Mouse (Mus musculus) cerebellum, adult 11 months (tissue): Measurements from ENCODE around the gene Gm47283.
A peak's percentile ranks its signal among the peaks of the same experiment; 100 is the strongest.
"Not testable (repeated sequence)": the region's sequence is repeated elsewhere in the genome, so short reads cannot be mapped to it uniquely, and the experiment has no call there.

Experiments used
- DNase-seq: peaks from one replicate; pipeline ENCODE4 v3.0.0; 2022

Gm47283 gene

DNA sequence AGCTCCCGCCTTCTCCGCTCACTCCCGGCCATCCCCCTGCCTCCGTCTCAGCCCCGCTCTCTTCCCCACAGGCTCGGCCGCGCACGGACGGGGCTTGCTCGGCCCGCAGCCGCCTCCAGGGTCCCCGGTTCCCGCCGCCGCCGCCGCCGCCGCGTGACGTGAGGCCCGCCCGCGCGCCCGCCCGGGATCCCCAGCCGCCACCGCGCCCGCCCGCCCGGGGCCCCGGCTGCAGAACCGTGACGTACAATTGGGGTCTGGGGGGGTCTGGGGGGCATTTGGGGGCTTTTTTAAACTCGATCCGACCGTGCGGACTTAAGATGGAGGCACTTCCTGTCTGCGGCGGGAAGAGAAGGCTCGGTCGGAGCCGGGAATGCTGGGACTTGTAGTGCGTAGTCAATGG, at the start of gene Gm47283:
TSS of gene Gm47283 (plus strand) at position 301 of the 400 bp plus-strand sequence.
- not testable (repeated sequence) for DNase-seq

DNA sequence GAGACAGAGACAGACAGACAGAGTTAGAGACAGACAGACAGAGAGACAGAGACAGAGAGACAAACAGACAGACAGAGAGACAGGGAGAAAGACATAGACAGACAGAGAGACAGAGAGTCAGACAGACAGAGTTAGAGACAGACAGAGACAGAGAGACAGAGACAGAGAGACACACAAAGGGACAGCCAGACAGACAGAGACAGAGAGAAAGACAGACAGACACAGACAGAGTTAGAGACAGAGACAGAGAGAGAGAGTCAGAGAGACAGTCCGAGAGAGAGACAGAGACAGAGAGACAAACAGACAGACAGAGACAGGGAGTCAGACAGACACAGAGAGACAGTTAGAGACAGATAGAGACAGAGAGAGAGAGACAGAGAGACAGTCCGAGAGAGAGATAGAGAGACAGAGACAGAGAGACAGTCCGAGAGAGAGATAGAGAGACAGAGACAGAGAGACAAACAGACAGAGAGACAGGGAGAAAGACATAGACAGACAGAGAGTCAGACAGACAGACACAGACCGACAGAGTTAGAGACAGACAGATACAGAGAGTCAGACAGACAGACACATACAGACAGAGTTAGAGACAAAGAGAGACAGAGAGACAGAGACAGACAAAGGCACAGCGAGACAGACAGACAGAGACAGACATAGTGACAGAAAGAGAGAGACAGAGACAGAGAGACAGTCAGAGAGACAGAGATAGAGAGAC, 49.2 kb upstream of the Gm47283 start:
- not testable (repeated sequence) for DNase-seq

DNA sequence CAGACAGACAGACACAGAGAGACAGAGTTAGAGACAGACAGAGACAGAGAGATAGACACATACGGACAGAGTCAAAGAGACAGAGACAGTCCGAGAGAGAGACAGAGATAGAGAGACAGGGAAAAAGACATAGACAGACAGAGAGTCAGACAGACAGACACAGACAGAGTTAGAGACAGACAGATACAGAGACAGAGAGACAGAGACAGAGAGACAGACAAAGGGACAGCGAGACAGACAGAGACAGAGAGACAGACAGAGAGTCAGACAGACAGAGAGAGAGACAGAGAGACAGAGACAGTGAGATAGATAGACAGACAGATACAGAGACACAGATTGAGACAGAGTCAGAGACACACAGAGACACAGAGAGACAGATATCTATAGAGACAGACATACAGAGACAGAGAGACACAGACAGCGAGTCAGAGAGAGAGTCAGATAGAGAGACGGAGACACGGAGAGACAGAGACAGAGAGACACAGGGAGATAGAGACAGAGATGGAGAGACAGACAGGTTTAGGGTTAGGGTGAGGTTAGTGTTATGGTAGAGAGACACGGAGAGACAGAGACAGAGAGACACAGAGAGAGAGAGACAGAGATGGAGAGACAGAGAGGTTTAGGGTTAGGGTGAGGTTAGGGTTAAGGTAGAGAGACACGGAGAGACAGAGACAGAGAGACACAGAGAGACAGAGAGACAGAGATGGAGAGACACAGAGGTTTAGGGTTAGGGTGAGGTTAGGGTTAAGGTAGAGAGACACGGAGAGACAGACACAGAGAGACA, 48.1 kb upstream of the Gm47283 start:
- DNase-seq: not testable (repeated sequence)

DNA sequence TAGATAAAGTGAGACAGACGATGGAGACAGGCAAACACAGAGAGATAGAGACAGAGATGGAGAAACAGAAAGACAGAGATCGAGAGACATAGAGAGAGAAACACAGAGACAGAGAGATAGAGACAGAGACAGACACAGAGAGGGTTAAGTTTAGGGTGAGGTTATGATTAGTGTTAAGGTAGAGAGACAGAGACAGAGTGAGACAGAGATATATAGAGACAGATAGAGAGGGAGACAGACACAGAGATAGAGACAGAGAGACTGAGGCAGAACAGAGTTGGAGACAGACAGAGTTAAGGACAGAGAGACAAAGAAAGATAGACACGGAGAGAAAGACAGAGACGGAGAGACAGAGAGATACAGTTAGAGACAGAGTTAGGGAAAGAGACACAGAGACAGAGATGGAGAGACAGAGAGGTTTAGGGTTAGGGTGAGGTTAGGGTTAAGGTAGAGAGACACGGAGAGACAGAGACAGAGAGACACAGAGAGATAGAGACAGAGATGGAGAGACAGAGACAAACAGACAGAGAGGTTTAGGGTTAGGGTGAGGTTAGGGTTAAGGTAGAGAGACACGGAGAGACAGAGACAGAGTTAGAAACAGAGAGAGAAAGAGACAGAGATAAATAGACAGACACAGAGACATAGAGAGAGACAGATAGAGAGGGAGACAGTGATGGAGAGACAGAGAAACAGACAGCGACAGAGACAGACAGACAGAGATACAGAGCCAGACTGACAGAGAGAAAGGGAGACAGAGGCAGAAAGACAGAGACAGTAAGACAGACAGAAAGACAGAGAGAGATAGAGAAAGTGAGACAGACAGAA, 46.7 kb upstream of the Gm47283 start:
- DNase-seq: no peak

DNA sequence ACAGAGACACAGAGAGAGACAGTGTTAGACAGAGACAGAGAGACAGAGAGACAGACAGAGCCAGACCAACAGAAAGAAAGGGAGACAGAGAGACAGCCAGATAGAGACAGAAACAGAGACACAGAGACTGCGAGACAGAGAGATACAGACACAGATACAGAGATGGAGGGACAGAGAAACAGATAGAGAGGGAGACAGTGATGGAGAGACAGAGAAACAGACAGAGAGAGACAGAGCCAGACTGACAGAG, 46.2 kb upstream of the Gm47283 start:
- DNase-seq: no peak

DNA sequence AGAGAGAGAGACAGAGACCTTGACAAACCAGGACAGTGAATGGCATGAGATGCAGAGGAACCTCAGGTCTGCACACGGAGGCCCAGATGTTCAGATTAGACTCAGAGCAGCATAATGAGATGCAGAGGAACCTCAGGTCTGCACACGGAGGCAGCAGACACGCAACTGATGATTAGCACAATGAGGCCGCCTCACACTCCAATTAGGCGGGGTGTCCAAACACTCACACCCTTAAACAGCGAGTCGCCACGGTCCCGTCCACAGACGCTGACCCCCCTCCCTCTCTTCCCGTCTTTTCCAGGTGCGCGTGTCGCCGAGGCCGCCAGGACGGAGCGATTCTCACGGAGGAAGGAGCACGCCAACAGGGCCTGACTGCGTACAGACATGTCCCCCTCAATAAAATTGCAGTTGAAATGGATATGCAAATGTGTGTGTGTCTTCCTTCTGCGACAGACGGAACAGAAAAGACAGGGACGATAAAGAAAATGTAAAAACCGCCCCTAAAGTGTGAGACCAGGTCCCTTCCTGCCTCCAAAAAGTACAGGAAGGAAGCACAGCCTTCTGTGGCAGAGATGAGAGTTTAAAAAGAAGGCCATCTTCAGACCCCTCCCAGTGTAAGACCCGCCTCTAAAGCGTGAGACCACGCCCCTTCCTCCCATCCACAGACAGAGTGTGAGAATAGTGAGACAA, 45.6 kb upstream of the Gm47283 start:
- peak; percentile 30 for DNase-seq

DNA sequence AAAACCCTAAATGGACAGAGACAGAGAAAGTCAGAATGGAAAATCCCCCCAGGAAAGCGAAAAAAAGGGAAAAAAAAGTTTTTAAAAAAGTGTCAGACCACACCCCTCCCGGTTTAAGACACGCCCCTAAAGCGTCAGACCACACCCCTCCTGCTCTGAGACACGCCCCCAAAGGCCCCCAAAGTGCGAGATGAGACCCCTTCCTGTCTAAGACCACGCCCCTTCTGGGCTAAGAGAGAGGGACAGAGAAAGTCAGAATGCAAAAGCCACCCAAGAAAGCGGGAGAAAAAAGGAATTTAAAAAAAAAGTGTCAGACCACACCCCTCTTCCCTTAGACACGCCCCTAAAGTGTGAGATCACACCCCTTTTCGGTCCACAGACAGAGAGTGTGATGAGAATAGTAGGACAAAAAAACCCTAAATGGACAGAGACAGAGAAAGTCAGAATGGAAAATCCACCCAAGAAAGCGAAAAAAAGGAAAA, 45.0 kb upstream of the Gm47283 start:
- DNase-seq: peak; percentile 37

DNA sequence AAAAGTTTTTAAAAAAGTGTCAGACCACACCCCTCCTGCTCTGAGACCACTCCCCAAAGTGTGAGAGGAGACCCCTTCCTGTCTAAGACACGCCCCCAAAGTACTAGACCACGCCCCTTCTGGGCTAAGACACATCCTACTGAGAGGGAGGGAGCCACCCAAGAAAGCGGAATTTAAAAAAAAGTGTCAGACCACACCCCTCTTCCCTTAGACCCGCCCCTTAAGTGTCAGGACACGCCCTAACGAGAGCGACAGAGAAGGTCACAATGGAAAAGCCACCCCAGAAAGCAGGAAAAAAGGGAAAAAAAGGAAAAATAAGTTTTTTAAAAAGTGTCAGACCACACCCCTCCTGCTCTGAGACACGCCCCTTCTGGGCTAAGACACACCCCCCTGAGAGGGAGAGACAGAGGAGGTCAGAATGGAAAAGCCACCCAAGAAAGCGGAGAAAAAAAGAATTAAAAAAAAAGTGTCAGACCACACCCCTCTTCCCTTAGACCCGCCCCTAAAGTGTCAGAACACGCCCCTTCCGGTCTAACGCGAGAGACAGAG, 44.5 kb upstream of the Gm47283 start:
- DNase-seq: peak; percentile 42

DNA sequence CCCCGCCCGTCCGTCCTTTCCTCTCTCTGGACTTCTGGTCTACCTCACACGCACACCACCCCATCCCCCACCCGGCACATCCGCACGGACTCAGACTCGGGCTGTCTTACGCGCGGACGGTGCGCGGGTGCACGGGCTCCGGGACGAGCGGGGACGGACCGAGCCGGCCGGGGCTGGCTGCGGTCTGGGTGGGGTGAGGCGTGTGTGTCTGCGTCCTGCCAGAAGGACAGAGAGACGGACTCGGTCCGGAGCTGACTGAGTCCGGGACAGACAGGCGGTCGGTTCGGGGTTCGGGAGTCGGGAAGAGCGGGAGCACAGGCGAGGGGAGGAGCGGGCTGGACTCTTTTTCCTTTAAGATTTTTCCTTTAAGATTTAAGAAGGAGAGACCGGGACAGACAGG, 43.5 kb upstream of the Gm47283 start:
- DNase-seq: not testable (repeated sequence)

DNA sequence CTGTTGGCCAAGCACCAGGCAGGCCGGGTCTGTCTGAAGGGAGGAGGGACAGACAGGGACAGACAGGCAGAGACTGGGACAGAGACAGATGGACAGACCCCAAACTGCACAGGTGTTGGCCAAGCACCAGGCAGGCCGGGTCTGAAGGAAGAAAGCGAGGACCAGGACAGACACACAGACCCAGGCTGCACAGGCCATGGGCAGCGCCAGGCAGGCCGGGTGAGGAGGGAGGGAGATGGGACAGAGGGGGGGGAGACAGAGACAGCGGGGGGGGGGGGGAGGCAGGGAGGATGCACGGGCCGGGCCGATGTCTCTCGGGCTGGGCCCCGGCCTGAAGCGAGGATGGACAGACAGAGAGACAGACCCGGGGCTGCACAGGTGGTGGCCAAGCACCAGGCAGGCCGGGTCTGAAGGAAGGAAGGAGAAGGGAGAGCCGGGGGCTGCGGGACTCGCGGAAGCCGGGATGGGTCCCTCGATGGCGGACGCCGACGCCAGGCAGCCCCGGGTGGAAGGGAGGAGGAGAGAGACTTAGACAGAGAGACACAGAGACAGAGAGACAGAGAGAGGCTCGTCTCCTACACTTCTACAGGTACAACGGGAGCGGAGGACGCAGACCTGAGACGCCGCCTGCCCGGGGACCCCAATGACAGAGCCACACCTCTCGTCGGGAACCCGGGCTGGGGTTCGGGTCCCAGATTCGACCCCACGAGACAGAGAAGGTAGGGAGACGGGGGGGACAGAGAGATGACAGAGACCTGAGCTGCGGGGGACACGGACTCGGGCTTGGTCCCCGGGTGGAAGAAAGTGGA, 42.9 kb upstream of the Gm47283 start:
- peak; percentile 29 for DNase-seq

DNA sequence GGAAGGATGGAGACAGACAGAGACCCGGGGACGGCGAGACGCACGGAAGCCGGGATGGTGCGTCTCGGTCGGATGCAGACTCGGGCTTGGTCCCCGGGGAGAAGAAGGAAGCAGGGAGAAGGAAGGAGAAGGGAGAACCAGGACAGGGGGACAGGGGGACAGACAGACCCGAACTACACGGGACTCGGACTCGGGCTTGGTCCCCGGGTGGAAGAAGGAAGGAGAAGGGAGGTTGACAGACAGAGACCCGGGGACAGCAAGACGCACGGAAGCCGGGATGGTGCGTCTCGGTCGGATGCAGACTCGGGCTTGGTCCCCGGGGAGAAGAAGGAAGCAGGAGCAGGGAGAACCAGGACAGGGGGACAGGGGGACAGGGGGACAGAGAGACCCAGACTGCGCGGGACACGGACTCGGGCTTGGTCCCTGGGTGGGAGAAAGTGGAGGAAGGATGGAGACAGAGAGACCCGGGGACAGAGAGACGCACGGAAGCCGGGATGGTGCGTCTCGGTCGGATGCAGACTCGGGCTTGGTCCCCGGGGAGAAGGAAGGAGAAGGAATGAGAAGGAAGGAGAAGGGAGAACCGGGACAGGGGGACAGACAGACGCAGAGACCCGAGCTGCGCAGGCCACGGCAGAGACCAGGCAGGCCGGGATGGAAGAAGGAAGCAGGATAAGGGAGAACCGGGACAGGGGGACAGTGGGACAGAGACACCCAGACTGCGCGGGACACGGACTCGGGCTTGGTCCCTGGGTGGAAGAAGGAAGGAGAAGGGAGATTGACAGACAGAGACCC, 42.1 kb upstream of the Gm47283 start:
- not testable (repeated sequence) for DNase-seq

DNA sequence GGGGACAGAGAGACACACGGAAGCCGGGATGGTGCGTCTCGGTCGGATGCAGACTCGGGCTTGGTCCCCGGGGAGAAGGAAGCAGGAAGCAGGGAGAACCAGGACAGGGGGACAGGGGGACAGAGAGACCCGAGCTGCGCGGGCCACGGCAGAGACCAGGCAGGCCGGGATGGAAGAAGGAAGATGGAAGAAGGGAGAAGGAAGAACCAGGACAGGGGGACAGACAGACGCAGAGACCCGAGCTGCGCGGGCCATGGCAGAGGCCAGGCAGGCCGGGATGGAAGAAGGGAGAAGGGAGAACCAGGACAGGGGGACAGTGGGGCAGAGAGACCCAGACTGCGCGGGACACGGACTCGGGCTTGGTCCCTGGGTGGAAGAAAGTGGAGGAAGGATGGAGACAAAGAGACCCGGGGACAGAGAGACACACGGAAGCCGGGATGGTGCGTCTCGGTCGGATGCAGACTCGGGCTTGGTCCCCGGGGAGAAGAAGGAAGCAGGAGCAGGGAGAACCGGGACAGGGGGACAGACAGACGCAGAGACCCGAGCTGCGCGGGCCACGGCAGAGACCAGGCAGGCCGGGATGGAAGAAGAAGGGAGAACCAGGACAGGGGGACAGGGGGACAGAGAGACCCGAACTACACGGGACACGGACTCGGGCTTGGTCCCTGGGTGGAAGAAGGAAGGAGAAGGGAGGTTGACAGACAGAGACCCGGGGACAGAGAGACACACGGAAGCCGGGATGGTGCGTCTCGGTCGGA, 41.3 kb upstream of the Gm47283 start:
- not testable (repeated sequence) for DNase-seq

DNA sequence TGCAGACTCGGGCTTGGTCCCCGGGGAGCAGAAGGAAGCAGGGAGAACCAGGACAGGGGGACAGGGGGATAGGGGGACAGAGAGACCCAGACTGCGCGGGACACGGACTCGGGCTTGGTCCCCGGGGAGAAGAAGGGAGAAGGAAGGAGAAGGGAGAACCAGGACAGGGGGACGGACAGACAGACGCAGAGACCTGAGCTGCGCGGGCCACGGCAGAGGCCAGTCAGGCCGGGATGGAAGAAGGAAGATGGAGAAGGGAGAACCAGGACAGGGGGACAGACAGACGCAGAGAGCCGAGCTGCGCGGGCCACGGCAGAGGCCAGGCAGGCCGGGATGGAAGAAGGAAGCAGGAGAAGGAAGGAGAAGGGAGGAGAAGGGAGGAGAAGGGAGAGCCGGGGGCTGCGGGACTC, 40.7 kb upstream of the Gm47283 start:
- no peak for DNase-seq

DNA sequence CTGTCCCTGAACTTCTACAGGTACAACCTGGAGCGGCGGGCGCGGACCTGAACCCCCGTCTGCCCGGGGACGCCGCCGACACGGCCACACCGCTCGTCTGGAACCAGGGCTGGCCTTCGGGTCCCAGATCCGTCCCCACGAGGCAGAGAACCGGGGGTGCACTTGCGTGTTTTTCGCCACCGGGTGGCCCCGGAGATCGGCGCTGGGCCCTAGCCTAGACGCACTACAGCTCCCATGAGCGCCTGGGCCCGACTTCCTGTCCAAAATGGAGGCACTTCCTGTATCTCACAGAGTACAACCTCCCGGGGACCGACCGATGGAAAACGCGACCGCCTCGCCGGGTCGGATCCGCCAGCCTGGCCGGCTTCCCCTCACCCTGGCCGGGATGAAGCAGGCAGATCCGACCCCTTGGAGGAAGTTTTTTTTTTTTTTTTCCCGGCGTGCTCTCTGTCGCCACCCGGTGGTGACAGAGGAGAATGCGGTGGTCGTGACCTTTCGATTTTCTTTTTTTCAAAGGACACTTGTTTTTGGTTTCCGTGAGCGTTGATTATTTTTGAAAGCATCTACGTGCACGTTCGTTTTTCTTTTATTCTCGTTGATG, 40.1 kb upstream of the Gm47283 start:
- peak; percentile 95 for DNase-seq

DNA sequence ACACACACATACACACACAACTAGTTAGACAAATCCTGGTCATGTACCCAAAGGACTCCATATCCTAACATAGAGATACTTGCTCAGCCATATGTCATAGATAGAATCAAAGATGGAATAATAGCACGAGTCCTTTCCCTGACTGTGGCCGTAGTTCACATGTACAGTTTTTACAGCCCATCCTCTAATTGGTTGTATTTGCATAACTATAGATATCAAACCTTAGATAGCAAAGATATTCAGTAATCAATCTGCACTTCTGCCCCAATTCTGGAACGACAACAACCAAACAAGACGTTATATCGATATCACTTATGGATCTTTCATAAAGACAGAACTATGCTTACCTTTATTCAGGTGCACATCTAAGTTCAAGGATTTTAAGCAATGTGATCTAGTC, 39.3 kb upstream of the Gm47283 start:
- not testable (repeated sequence) for DNase-seq

DNA sequence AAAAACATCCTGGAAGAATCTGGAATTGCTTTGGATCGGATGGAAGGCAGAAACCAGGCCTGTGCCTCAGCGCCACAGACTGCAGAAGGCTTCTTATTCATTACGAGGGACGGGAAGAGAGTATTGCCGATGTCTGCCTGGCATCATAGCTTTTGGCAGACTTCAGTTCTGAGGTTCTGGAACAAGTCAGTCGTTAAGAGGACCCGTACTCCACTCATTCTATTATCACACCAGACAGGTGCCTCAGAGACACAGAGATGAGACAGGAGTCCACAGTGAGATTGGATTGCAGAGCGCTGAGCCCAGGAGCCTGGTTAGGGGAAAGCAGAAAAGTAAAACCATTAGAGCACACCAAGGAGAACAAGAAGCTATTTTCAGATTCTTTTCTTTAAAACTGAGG, 29.8 kb upstream of the Gm47283 start, which contains the start of gene Gm21860:
TSS of gene Gm21860 (minus strand) at position 101 of the 400 bp plus-strand sequence.
- not testable (repeated sequence) for DNase-seq

DNA sequence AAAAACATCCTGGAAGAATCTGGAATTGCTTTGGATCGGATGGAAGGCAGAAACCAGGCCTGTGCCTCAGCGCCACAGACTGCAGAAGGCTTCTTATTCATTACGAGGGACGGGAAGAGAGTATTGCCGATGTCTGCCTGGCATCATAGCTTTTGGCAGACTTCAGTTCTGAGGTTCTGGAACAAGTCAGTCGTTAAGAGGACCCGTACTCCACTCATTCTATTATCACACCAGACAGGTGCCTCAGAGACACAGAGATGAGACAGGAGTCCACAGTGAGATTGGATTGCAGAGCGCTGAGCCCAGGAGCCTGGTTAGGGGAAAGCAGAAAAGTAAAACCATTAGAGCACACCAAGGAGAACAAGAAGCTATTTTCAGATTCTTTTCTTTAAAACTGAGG, 54.5 kb downstream of the Gm47283 start, which contains the start of gene Gm21748:
TSS of gene Gm21748 (minus strand) at position 101 of the 400 bp plus-strand sequence.
- DNase-seq: not testable (repeated sequence)
